Mouse (Mus musculus) bone marrow macrophage, adult 2 months (primary cell): ENCODE measurements at regions not wholly inside any gene's neighbourhood (a gene's known extent, or its start where the extent isn't known, plus 50 kb on each side); places are given as distances from the start of the nearest gene placed in this dataset.

Experiments
- H3K27ac ChIP-seq: 2 replicates; pipeline ENCODE4 v1.5.1; 2012; ENCODE audit warnings: low read depth, low read length; ENCODE audit not compliant: insufficient read depth
- H3K4me1 ChIP-seq: 2 replicates; pipeline ENCODE4 v1.6.1; 2012; ENCODE audit warnings: low read length; ENCODE audit not compliant: control insufficient read depth, insufficient read depth
- H3K4me3 ChIP-seq: 2 replicates; pipeline ENCODE4 v1.5.1; 2012; ENCODE audit warnings: mild to moderate bottlenecking, low read length, moderate library complexity; ENCODE audit not compliant: insufficient read depth
- CTCF ChIP-seq: IDR thresholded peaks from 2 replicates; pipeline ENCODE4 v1.5.1; 2012; ENCODE audit warnings: low read depth, mild to moderate bottlenecking, low read length, moderate library complexity
- POLR2A ChIP-seq: IDR thresholded peaks from 2 replicates; pipeline ENCODE4 v1.6.1; 2012; ENCODE audit warnings: mild to moderate bottlenecking, low read depth, low read length, borderline replicate concordance

DNA sequence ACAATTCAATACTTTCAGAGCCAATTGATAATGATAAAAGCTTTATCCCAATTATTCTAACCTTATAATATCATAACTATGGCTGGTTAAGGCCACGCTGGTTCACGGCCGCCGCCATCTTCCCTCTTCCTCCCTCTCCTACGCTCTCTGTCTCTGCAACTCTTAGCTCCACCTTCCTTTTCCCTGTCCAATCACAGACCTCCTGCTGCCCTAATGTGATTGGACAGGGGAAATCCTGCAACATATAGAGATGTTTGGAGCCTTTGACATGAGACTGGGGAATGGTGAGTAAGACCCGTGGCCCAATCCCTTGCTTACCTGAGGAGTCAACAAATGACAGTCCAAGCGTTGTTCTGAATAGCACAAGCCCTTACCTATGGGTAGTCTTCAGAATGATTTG is 79.8 kb upstream of the Pced1b start:
- TF ChIP-seq POLR2A (no peak), CTCF (no peak)
- Histone ChIP-seq H3K4me3 (no peak overlapping the region), H3K4me1 (no peaks in the 10 kb centered on the region), H3K27ac (no peak overlapping the region)

DNA sequence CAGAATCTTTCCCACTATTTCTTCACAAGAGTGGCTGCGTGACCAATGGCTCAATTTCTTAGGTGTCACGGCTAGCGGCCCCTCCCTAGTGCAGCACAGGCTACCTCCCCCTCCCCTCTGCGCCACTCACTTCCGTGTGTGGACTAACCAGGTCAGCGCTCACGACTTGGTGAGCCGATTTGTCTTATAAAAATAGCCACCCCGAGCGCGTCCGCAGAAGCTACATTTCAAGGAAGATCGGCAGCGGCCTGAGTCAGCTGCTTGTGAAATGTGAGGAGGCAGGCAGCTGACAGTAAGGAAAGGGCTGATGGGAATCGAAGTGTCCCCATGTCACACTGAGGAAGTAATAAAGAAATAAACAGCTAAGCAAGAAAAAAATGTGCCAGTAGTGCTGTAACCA is 82.3 kb upstream of the Pced1b start:
- Histone ChIP-seq H3K27ac (no peak overlapping the region), H3K4me3 (no peak overlapping the region), H3K4me1 (no peaks in the 10 kb centered on the region)
- TF ChIP-seq CTCF = no peak
- TF ChIP-seq POLR2A = no peak

DNA sequence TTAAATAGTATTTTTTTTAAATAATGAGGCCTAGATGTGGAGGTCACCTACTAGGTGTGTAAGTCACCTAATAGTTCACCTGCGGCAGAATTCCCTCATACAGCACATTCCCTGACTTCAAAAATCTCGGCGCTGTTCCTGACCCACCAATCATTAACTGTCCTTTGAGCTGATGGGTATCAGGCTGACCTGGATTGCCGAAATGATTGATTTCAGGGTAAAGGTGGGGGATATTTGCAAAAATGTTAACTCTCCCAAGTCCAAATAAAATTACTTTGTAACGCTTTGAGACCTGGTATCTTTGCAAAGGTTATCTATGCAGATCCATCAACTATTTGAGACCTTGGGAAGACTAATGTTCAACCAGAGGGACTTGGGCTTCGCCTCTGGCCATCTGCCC is 82.9 kb upstream of the Pced1b start:
- no peak overlapping the region for H3K4me3 ChIP-seq
- no peak overlapping the region for H3K27ac ChIP-seq
- TF ChIP-seq CTCF = no peak
- no peak for TF ChIP-seq POLR2A
- no peaks in the 10 kb centered on the region for H3K4me1 ChIP-seq

DNA sequence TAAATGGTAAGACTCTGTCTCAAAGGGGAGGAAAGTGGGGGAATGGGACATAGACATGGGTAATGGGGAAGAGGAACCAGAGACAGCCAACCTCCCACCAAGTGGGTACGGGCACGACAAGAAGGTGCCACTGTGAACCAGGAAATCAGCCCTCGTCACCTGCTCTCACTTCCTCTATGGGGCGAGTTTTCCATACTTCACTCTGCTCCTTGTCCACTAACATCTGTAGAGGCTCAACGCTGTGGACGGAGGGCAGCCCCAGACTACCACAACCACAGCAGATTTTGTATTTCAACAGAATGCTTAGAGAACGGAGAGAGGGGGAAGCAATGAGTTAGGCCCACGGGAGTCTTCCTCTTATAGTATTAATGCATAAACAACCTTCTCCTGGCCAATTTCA is 83.8 kb upstream of the Pced1b start:
- Histone ChIP-seq H3K4me3 (no peak overlapping the region), H3K4me1 (no peaks in the 10 kb centered on the region), H3K27ac (no peak overlapping the region)
- TF ChIP-seq POLR2A (no peak), CTCF (no peak)

DNA sequence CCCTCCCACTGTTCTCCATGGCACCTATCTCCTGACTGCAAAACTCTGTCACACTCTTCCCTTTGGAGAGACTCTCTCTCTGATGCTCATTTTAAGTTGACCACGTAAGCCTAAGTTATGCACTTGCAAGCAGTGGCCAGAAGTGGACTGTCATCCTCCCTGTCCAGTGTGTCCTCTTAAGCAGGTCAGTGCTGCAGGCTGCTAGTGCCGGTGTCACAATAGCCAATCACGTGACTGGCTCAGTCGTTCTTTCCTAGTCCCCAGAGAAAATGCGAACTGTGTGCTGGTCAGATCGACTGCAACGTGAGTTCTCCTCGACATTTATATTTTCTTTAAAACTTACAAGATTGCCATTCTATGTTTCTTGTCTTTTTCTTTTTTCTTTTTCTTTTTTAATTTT is 84.6 kb upstream of the Pced1b start:
- H3K4me3 ChIP-seq = no peak overlapping the region
- TF ChIP-seq POLR2A (no peak), CTCF (no peak)
- H3K27ac ChIP-seq = no peak overlapping the region
- H3K4me1 ChIP-seq = no peaks in the 10 kb centered on the region

DNA sequence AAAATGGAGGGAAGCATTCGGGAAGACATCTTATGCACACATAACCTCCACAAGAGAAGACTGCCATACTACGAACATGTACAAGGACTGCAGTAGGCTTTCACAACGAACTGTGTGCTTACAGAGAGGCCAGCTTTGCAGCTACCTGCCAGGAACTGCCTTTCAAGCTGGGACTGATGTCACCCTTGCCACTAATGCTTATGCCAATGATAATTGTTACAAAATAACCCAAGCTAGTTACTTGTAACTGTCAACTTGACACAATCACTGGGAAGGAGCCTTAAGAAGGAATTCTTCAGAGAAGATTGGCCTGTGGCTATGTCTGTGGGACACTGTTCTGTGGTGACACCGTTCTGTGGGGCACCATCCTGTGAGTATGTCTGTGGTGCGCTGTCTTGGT is 85.4 kb upstream of the Pced1b start:
- Histone ChIP-seq H3K27ac (no peak overlapping the region), H3K4me3 (no peak overlapping the region), H3K4me1 (no peaks in the 10 kb centered on the region)
- no peak for TF ChIP-seq CTCF
- TF ChIP-seq POLR2A = no peak

DNA sequence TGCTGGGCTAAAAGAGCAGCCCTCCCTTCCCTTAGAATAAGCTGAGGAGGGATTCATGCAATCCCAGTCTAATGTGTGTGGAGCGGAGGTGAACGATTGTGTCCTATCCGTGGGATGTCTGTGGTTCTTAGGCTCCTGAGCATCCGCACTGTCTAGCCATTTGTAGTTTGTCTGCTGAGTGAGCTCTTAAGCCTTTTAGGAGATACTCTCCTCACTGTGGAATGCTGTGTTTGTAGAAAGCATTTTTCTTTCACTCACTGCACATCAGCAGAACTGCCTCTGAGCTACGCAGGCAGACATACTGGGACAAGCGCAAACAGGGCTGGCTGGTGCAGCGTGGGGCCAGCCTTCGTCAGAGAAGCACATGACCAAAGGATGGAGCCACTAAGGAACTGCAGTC is 94.6 kb upstream of the Pced1b start:
- Histone ChIP-seq H3K4me3 (no peak overlapping the region), H3K4me1 (no peaks in the 10 kb centered on the region), H3K27ac (no peak overlapping the region)
- TF ChIP-seq CTCF = no peak

DNA sequence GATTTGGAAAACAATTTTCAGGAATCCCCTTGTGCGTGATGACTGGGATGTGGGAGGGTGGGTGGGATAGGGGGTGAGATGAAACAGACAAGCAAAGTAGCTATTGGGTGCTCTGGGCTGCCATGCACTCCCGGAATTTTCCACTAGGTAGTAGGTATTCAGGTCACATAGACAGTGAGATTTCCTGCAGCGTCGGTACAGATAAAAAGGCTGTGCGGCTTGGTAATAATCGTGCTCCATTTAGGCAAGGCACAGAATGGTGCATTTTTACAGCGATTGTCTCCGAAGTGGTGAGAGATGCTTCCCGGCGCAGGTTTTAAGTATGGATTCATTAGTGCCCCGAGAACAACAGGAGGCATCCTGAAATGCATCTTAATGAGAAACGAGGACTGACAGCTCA is 95.1 kb upstream of the Pced1b start:
- no peak for TF ChIP-seq CTCF
- TF ChIP-seq POLR2A = no peak
- Histone ChIP-seq H3K4me3 (no peak overlapping the region), H3K27ac (no peak overlapping the region), H3K4me1 (no peaks in the 10 kb centered on the region)

DNA sequence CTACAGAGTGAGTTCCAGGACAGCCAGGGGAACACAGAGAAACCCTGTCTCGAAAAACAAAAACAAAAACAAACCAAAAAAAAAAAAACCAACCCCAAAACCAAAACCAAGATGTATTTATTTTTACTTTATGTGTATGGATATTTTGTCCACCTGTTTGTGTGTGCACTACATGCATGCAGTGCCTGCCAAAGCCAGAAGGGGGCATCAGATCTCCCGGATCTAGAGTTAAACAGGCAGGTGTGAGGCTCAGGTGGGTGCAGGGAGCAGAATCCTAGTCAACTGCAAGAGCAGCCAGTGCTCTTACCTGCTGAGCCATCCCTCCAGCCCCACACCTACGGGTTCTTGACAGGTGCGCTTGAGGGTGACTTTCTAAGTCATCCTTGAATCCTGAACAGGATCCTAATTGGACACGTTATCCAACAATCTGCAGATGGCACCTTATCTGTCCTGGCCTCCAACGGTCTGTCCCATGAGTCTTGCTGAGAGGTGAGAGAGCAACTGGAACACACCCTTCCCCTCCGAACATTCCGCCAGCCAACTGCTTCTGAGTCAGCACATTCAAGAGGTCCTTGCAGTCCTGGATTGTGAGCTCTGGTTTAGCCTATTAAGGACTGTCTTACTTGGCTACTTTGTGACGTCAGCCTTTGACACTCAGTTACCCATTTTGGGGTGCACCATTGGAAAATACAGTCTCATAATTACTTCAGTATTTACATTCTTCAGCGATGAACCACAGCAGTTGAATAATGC is 95.4 kb upstream of the Slc38a4 start:
- H3K4me3 ChIP-seq = no peak overlapping the region
- H3K27ac ChIP-seq = no peak overlapping the region
- H3K4me1 ChIP-seq = no peaks in the 10 kb centered on the region
- no peak for TF ChIP-seq CTCF
- no peak for TF ChIP-seq POLR2A

DNA sequence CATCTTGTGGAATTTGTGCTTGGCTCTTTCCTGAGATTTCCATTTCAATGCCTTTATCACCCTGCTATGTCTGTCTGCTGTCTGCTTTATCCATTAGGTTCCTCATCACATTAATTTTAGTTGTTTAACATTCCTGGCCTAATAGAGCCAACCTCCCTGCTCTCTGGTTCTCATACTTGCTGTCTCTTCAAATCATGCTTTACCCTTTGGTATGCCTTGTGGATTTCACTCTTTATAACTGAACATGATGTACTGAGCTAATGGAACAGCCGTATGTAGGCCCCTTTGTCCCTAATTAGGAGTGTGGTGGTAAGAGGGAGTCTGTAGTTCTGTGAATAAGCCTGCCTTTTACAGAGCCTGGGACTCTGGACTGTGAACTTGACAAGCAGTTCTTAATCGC is 86.2 kb upstream of the Slc38a4 start:
- H3K27ac ChIP-seq = no peak overlapping the region
- no peaks in the 10 kb centered on the region for H3K4me1 ChIP-seq
- TF ChIP-seq POLR2A (no peak), CTCF (no peak)
- H3K4me3 ChIP-seq = no peak overlapping the region

DNA sequence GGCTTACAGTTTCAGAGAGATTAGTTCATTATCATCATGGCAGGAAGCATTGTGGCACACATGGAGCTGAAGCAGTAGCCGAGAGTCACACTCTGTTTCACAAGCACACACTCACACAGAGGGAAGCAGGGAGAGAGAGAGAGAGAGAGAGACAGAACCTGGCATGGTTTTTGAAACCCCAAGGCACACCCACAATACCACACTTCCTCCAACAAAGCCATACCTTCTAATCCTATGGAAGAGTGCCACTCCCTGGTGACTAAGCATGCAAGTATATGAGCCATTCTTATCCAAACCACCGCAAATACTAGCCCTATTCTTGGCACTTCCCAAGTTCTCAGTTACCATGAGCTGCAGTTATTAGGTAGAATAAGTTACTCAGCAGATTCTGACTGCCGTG is 82.5 kb upstream of the Slc38a4 start:
- no peak overlapping the region for H3K27ac ChIP-seq
- no peak overlapping the region for H3K4me3 ChIP-seq
- no peaks in the 10 kb centered on the region for H3K4me1 ChIP-seq
- TF ChIP-seq CTCF = no peak
- no peak for TF ChIP-seq POLR2A
